Mouse (Mus musculus): ENCODE data around the gene Ern1.
A peak's percentile ranks its signal among the peaks of the same experiment; 100 is the strongest.
"Not testable (repeated sequence)": the region's sequence is repeated elsewhere in the genome, so short reads cannot be mapped to it uniquely, and the experiment has no call there.

Ern1 gene

GRCm38 (mm10) chr11:106502631-106503424 lies 15.2 kb upstream of the Ern1 start:
- no peak for DNase-seq (ENCODE audit: low spot score)

- no peak for DNase-seq (ENCODE audit: low spot score)
Observed at GRCm38 (mm10) chr11:106502159-106502505, 14.5 kb upstream of the Ern1 start.

DNA sequence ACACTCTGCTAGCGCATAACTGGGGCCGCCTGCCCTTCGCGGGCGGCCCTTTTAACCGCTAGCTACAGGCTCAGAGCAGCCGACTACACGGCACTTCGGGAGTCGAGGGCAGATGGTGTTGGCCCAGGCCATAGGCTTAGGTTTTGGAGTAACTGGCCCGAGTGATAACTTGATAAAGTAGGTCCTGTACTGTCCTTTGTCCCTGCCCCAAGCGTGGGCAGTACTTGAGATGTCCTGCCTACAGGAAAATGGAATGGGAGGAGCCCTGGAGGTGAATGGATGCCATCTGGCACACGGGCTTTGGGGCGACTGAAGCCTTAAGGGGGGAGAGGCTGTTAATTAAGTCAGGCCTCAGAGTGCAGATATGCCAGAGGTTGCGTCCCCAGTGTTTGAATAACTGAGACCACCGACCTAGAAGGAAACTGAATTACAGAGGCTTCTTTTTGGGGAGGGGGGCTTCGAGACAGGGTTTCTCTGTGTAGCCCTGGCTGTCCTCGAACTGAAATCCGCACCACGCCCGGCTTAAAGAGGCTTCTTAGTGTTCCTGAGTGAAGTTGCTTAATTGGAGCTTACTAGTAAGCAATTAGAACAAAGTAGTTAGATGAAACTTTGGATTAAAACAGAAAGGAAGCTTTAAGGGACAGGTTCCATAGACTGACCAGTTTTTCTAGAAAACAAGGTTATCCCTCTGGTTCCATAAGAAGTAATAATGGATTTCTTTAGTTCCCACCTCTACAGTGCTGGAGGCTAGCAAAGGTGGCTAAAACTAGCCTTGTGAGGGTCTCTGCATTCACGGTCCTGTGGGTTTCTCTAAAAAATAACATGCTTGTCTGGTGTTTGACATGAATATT lies 13.9 kb upstream of the Ern1 start:
- peak; percentile 77 for DNase-seq (ENCODE audit: low spot score)

DNA sequence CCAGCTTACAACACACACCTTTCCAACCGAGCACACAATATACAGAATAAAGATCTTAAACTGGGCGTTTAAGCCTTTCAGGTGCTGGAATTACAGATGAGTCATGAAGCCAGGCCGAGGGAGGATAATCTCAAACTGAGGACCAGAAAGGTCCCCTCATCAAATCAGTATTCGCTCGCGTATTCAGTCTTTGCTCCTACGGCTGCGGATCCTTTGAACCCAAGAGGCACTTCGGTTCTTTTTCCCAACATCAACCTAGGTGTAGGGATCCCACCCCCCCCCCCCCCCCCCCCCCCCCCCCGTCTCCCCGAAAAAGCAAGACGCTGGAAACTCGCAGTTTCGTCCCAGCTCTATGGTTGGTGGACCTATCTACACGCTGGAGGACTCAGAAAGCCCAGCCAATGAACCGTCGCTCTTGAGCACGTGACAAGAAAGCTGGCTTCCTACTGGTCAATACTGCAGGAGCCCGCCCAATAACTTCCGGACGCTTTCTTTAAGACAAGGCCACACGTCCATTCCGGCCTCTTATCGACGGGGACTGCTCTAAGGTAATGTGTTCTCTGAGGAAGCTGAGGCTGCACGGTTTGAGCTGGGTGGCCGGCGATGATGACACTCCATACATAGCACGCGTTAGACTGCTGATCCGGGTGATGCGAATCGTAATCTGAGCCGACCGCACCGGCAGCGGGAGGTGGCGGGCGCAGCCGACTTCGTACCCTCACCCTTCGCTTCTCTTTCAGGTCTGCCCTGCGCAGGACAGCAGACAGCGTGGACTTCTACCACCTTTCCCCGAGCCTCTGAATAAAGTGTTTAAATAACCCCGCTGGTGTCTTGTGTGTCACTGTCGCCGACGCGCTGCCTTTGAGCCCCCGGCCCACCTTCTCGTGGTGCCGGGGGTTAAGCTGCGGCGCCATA lies 13.0 kb upstream of the Ern1 start:
- DNase-seq (ENCODE audit: low spot score) = peak; percentile 97

DNA sequence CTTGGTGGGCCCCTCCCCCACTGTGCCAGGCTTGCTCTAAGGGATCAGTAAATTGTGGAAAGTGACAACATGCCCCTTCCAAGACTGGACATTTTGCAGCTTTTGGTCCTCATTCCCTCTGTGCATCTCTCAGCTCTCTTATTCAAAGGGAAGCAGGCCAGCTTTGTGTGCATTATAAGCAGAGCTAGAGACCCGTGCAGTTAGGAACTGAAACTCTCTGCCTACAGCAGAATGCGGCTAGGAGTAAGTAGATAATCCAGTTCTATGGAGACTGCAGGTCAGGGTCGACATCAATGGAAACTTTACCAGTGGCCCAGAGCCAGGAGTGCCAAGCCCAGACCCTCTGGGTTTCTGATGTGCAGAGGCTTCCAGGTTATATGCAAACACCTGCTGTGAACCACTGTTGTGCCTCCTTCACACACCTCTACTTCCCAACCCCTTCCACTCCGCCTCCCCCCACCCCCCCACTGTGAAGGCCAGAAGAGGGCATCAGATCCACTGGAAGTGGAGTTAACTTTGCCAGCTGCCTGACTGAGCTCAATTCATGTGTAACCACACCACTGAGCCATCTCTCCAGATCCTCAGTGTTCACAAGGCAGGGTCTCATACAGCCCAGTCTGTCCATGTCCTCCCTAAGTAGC lies 11.2 kb upstream of the Ern1 start:
- DNase-seq (ENCODE audit: low spot score) = no peak

DNA sequence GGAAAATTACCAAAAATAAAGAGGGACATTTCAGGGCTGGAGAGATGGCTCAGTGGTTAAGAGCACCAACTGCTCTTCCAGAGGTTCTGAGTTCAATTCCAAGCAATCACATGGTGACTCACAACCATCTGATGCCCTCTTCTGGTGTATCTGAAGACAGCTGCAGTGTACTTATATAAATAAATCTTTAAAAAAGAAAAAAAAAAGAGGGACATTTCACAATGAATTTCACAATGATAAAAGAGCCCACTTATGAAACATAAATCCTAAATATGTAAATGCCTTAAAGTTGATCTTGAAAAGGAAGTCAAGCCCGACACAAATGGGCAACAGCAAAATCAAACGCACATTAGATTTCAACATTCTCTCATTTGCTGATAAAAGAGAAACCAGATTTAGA lies 10.3 kb upstream of the Ern1 start:
- DNase-seq (ENCODE audit: low spot score) = no peak

- DNase-seq (ENCODE audit: low spot score) = not testable (repeated sequence)
Observed at GRCm38 (mm10) chr11:106497009-106497408, 9.4 kb upstream of the Ern1 start.

- no peak for DNase-seq (ENCODE audit: low spot score)
Observed at GRCm38 (mm10) chr11:106492984-106493669, 5.5 kb upstream of the Ern1 start.

- DNase-seq (ENCODE audit: low spot score) = peak; percentile 93
Observed at GRCm38 (mm10) chr11:106491393-106491792, 3.7 kb upstream of the Ern1 start.

DNA sequence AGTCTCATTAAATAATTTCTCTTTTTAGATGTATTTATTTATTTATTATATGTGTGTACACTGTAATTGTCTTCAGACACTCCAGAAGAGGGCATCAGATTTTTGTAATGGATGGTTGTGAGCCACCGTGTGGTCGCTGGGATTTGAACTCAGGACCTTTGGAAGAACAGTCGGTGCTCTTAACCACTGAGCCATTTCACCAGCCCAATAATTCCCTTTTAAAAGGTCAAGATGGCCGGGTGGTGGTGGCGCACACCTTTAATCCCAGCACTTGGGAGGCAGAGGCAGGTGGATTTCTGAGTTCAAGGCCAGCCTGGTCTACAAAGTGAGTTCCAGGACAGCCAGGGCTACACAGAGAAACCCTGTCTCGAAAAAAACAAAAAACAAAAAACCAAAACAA lies 2.9 kb upstream of the Ern1 start:
- DNase-seq (ENCODE audit: low spot score) = not testable (repeated sequence)

DNA sequence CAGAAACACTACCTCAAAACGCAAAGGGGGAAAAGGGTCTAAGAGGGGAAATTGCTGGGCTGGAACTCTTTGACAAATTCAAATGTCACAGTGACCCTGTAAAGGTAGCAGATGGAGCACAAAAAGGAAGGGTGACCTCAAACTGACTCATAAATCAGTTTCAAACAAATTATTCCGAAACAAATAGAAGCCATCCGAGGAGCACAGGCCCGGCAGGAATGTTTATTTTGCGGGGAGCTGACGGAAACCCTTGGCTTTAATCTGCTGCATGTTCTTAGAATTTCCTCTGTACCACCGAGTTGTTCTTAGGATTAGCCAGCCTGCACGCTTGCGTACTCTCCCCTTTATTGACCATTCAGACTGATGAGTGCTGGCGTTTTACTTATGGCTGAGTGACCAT lies 2.4 kb upstream of the Ern1 start:
- no peak for DNase-seq (ENCODE audit: low spot score)

DNA sequence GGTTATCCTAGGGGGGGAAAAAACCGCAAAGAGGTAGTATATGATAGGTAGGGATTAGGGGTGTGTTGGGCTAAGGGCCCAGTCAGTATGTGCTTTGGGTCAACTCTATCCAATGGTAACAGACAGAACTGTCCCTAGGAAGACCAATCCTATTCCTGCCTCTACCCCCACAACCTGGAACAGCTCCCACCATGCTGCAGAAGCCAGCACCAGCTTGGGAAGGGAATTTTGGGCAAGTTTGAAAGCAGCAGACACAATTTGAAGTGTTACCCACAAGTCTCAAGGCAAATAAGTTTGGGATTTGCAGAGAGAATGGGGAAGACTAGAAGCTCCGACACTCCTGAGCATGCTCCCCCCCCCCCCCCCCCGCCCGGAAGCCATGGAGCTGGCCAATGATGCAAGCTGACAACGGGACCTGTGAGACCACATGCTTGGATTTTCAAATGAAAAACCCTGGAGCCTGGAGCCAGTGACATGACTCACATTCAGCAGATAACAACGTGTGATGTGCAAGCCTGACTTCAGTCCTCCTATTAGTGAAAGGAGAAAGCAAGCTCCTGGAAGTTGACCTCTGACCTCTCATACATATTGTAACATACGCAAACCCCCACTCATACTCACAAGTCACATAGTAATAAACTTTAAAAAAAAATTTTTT lies 1.5 kb upstream of the Ern1 start:
- DNase-seq (ENCODE audit: low spot score) = peak; percentile 57

DNA sequence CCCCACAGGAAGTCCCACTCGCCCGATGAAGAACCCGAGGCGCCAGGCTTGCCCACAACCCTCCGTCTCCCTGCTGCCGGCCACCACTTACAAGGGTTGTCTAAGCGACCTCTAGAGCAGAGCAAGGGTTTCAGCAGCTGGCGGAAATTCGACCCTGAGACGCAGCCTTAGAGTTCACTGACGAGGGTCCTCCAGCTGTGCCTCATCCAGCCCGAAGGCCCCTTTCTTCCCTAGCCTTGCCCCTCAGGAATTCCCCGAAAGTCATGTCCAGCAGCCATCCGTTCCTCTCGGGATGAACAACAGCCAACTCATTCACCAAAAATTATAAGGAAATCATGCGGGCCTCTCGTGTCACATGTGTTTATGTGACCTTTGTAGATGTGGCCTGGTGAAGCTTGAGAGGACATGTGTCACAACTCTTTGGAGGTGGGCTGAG lies 492 bp upstream of the Ern1 start:
- DNase-seq (ENCODE audit: low spot score) = no peak

DNA sequence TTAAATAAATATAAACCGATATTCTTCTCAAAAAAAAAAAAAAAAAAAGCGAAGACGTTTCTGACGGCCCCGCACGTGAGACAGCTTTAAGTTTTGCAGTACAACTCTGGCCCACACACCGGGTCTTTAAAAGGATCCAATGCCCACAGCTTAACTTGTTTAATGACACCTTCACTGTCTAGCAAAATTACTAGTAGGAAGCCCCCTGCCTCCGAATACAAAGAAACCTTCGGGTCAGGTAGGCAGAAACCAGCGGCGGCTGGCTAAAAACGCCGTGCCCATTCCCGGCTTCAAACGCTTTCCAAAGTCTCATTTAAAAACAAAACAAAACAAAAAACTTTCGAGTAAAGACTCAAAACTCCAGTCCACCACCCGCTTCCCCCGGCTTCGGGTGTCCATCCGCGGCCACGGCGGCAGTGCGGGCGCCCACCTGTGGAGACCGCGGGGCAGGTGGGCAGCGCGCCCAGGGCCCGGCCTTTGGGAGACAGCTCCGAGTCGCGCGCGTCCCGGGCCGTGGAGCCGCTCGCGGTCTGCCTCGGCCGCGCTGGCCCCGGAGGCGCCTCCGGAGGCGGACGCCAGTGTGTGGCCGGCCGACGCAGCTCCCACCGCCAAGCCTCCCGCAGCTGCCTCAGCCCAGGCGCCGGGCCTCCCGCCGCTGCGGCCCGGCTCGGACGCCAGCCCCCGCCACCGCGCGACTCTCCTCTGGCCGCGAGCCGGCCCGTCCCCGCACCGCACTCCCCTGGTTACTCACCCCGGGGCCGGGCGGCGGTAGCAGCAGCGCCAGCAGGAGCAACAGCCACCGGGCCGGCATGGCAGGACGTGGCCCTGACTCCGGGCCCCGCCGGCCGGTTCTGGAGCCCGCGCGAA lies 553 bp downstream of the Ern1 start:
- peak; percentile 51 for DNase-seq (ENCODE audit: low spot score)

- DNase-seq (ENCODE audit: low spot score) = no peak
Observed at GRCm38 (mm10) chr11:106486042-106486865, 1.4 kb downstream of the Ern1 start.

- DNase-seq (ENCODE audit: low spot score) = no peak
Observed at GRCm38 (mm10) chr11:106485611-106486010, 2.0 kb downstream of the Ern1 start.

DNA sequence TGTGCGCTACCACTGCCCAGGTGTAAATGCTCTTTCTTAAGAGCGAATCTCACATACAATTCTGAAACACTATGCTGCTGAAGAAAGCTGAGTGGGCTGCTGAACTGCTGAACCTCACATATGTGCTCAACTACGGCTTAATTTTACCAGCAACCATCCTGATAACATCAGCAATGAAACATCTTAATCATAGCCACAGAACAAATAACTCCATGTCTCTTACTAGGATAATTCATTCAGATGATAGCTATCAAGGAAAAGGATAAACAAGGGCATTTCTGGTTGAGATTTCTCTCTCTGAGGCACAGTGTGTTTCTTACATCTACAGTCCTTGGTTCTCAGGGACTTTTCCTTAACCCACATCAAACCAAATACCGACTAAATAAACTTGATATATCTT lies 2.8 kb downstream of the Ern1 start:
- DNase-seq (ENCODE audit: low spot score) = no peak

DNA sequence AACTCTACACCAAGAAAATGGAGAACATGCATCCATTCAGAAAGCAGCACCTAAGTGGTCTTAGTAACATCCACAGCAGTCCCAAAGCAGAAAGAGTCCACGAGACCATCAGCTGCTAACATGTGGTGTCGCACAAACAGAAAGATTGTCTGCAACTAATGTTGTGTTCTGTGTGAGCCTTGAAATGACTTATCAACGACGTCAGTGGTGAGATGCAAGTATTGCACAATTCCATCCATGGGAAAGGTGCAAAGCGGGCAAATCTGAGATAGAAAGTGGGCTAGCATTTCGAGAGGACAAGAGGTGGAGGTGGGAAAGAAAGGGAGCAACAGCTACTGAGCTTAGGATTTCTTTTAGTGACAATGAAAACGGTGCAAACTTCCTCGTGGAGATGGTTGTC lies 4.8 kb downstream of the Ern1 start:
- no peak for DNase-seq (ENCODE audit: low spot score)

DNA sequence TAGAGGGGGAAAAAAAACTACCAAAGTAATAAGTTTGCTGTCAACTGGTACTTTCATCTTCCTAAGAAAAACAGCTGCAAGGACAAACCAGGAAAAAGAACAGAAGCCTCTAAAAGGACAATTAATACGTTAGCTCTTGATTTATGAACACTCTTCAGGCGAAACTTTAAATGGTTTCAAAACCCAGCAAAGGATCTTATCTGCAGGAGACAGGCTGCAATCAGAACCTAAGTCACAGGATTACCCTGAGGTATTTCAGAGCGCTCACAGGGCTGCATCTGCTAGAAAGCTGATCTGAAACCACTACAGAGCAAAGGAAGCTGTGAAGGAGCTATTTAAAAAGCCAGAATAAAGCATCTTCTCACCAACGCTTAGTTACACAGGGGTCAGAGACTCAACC lies 6.0 kb downstream of the Ern1 start:
- DNase-seq (ENCODE audit: low spot score) = peak; percentile 46
